Mouse (Mus musculus) ES-E14 (cell line): ENCODE data around the gene Pigm. TPM values are rescaled to one million over a fixed set of nuclear protein-coding genes. Genes with fewer than 3 reads are reported as not detected.
A peak's percentile ranks its signal among the peaks of the same experiment; 100 is the strongest.

Experiments used
- DNase-seq: peaks from one replicate; pipeline ENCODE4 v3.0.0-alpha.2; 2013; ENCODE audit warnings: low read depth, low spot score
- H3K27ac ChIP-seq: 2 replicates; pipeline ENCODE4 v1.5.1; 2012; ENCODE audit warnings: low read depth, mild to moderate bottlenecking, low read length, moderate library complexity, mixed read lengths; ENCODE audit not compliant: poor library complexity, insufficient read depth, severe bottlenecking
- H3K36me3 ChIP-seq: 2 replicates; pipeline ENCODE4 v1.6.1; 2012; ENCODE audit warnings: mild to moderate bottlenecking, low read length, moderate library complexity, mixed read lengths; ENCODE audit not compliant: control insufficient read depth, poor library complexity, insufficient read depth, severe bottlenecking
- H3K4me1 ChIP-seq, 2 experiments: fragments of 150-350 bp in 1 of 2; sonication (generic) in 1 of 2; 2 replicates each; pipeline ENCODE4 v1.6.1; 2012; ENCODE audit warnings: low read length in 2 of 2, mild to moderate bottlenecking in 1 of 2, mixed read lengths in 1 of 2; ENCODE audit not compliant: control insufficient read depth in 2 of 2, insufficient read depth in 2 of 2, poor library complexity in 1 of 2
- H3K4me3 ChIP-seq, 2 experiments: fragments of 150-350 bp in 1 of 2; sonication (generic) in 1 of 2; 2 replicates each; pipeline ENCODE4 v1.5.1; 2012; ENCODE audit warnings: low read length in 2 of 2, low read depth in 1 of 2, mild to moderate bottlenecking in 1 of 2, mixed read lengths in 1 of 2; ENCODE audit not compliant: insufficient read depth in 1 of 2, poor library complexity in 1 of 2, severe bottlenecking in 1 of 2
- H3K9ac ChIP-seq: 2 replicates; pipeline ENCODE4 v1.6.1; 2012; ENCODE audit warnings: low read depth, mild to moderate bottlenecking, low read length, mixed read lengths; ENCODE audit not compliant: poor library complexity, insufficient read depth, severe bottlenecking
- H3K9me3 ChIP-seq: fragments of 150-350 bp; sonication (generic); 2 replicates; pipeline ENCODE4 v1.6.1; 2012; ENCODE audit warnings: low read depth, mild to moderate bottlenecking, low read length; ENCODE audit not compliant: control insufficient read depth, insufficient read depth
- CHD2 ChIP-seq: IDR thresholded peaks from 2 replicates; pipeline ENCODE4 v1.6.1; 2014; ENCODE audit warnings: mild to moderate bottlenecking, low read depth, low read length, inconsistent platforms
- HCFC1 ChIP-seq: IDR thresholded peaks from 2 replicates; pipeline ENCODE4 v1.6.1; 2012; ENCODE audit warnings: low read length, inconsistent platforms, borderline replicate concordance; ENCODE audit not compliant: insufficient read depth
- MAFK ChIP-seq: IDR thresholded peaks from 2 replicates; pipeline ENCODE4 v1.6.1; 2014; ENCODE audit warnings: mild to moderate bottlenecking, low read depth, low read length, inconsistent platforms; ENCODE audit not compliant: insufficient read depth
- ZC3H11A ChIP-seq: IDR thresholded peaks from 2 replicates; pipeline ENCODE4 v1.6.1; 2012; ENCODE audit warnings: low read depth, mild to moderate bottlenecking, inconsistent platforms, low read length, borderline replicate concordance
- ZNF384 ChIP-seq: IDR thresholded peaks from 2 replicates; pipeline ENCODE4 v1.6.1; 2012; ENCODE audit warnings: low read depth, low read length, inconsistent platforms
- in situ Hi-C, 2 experiments: fragments of 600-800 bp; cut with MboI; formaldehyde crosslinking; loops; one replicate each; pipeline ENCODE4 v1.15.1; 2025; ENCODE audit warnings: low sequenced_read_pairs in 2 of 2, inconsistent platforms in 1 of 2; ENCODE audit not compliant: unreplicated experiment in 2 of 2
- total RNA-seq: library from RNA; depleted of rRNA; stranded (reverse); fragments of 300-350 nt; gene quantifications from 2 replicates; pipeline ENCODE4 v1.2.3, GENCODE M21; 2012

The Pigm gene
- total RNA-seq, 1 experiment: 25.4 TPM

DNA sequence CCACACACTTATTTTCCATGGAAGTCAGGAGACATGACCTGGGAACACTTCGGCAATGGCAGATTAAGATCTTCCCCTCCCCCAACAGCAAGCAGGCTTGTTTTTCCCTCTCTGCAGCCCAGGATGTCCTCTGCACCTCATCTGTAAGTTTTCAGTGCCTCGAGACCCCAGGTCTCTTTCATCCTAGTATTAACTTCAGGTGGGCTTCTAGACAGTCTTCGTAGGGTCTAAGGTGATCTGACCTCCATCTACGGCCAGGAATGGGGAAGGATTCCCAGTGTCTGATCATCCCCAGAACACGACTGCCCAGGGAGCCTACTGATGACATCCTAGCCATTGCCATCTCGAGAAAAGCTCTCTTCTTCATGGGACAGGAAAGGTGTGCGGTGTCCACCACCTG lies 47.9 kb upstream of the Pigm start:
- Histone ChIP-seq H3K9me3 (no peaks in the 10 kb centered on the region), H3K36me3 (no peaks in the 10 kb centered on the region), H3K27ac (no peak overlapping the region), H3K4me1 (peaks cover 0 to 10% of the 10 kb centered on the region in 2 experiments; a peak in 1 of 4 replicates), H3K4me3 (no peak overlapping the region), H3K9ac (no peak overlapping the region)
- in situ Hi-C loops: no loop called here
- DNase-seq: no peak
- TF ChIP-seq ZNF384: no peak
- no peak for TF ChIP-seq CHD2
- TF ChIP-seq MAFK: no peak
- no peak for TF ChIP-seq ZC3H11A
- no peak for TF ChIP-seq HCFC1

GRCm38 (mm10) chr1:172329131-172329530 lies 47.2 kb upstream of the Pigm start, which contains the start of gene Kcnj9:
Gene Kcnj9 (minus strand): TSS chr1:172329318.
- peaks cover 0 to 10% of the 10 kb centered on the region in 2 experiments; a peak in 1 of 4 replicates for H3K4me1 ChIP-seq
- H3K4me3 ChIP-seq: no peak within 1 kb of the TSS
- TF ChIP-seq CHD2 (no peak), ZC3H11A (no peak), HCFC1 (no peak), MAFK (no peak), ZNF384 (no peak)
- no peaks in the 10 kb centered on the region for H3K36me3 ChIP-seq
- H3K27ac ChIP-seq: no peak within 1 kb of the TSS
- DNase-seq: no peak
- in situ Hi-C loops: no loop called here
- no peak within 1 kb of the TSS for H3K9ac ChIP-seq
- no peaks in the 10 kb centered on the region for H3K9me3 ChIP-seq

GRCm38 (mm10) chr1:172329616-172330015 lies 46.7 kb upstream of the Pigm start:
- H3K4me1 ChIP-seq: peaks cover 0 to 7% of the 10 kb centered on the region in 2 experiments; a peak in 1 of 4 replicates
- no peak overlapping the region for H3K4me3 ChIP-seq
- H3K36me3 ChIP-seq: no peaks in the 10 kb centered on the region
- H3K9ac ChIP-seq: no peak overlapping the region
- in situ Hi-C loops: no loop called here
- no peak for DNase-seq
- no peak overlapping the region for H3K27ac ChIP-seq
- TF ChIP-seq ZNF384: no peak
- TF ChIP-seq ZC3H11A: no peak
- no peak for TF ChIP-seq HCFC1
- no peak for TF ChIP-seq CHD2
- TF ChIP-seq MAFK: no peak
- H3K9me3 ChIP-seq: no peaks in the 10 kb centered on the region

- in situ Hi-C loops: no loop called here
- TF ChIP-seq CHD2 (no peak), MAFK (no peak), HCFC1 (no peak), ZC3H11A (no peak), ZNF384 (no peak)
- DNase-seq: no peak
- Histone ChIP-seq H3K4me1 (no peaks in the 10 kb centered on the region), H3K4me3 (no peak overlapping the region), H3K9me3 (no peaks in the 10 kb centered on the region), H3K27ac (no peak overlapping the region), H3K36me3 (no peaks in the 10 kb centered on the region), H3K9ac (no peak overlapping the region)
These were observed 44.9 kb upstream of the Pigm start for GRCm38 (mm10) chr1:172331422-172331947.

GRCm38 (mm10) chr1:172332925-172333324 lies 43.4 kb upstream of the Pigm start:
- no peak overlapping the region for H3K4me3 ChIP-seq
- DNase-seq: no peak
- in situ Hi-C loops: no loop called here
- H3K36me3 ChIP-seq: no peaks in the 10 kb centered on the region
- H3K27ac ChIP-seq: no peak overlapping the region
- no peak overlapping the region for H3K9ac ChIP-seq
- no peaks in the 10 kb centered on the region for H3K9me3 ChIP-seq
- TF ChIP-seq MAFK (no peak), HCFC1 (no peak), ZNF384 (no peak), CHD2 (peak; percentile 68; the same call in 1 of the 2 replicates), ZC3H11A (no peak)
- H3K4me1 ChIP-seq: no peaks in the 10 kb centered on the region
